Mouse (Mus musculus) 416B (cell line): ENCODE measurements at regions not wholly inside any gene's neighbourhood (a gene's known extent, or its start where the extent isn't known, plus 50 kb on each side); places are given as distances from the start of the nearest gene placed in this dataset.

Experiments
- DNase-seq: peaks from one replicate; pipeline ENCODE4 v3.0.0; 2011; ENCODE audit warnings: low read depth

- DNase-seq, result no peak
These were observed 404.0 kb upstream of the Defb41 start for GRCm38 (mm10) chr1:18668901-18669300.

- no peak for DNase-seq
These were observed 403.3 kb upstream of the Defb41 start for GRCm38 (mm10) chr1:18668265-18668664.

DNA sequence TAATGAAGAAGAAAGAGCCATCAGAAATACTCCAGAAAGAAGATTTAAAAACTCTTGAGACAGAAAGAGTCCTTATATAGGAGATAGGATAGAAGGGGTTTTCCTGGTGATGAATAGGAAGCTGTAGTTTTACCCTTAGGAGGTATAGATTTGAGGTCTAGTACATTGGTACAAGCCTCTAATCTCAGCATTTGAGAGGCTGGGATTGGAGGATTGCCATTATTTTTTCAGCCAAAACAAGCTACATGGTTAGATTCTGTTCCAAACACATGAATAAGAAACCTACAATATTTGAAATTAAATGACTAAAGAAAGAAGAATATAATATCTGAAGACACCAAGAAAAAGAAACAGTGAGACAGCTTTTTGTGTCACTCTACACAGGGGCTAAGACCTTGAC is 375.9 kb upstream of the Defb41 start:
- no peak for DNase-seq

DNA sequence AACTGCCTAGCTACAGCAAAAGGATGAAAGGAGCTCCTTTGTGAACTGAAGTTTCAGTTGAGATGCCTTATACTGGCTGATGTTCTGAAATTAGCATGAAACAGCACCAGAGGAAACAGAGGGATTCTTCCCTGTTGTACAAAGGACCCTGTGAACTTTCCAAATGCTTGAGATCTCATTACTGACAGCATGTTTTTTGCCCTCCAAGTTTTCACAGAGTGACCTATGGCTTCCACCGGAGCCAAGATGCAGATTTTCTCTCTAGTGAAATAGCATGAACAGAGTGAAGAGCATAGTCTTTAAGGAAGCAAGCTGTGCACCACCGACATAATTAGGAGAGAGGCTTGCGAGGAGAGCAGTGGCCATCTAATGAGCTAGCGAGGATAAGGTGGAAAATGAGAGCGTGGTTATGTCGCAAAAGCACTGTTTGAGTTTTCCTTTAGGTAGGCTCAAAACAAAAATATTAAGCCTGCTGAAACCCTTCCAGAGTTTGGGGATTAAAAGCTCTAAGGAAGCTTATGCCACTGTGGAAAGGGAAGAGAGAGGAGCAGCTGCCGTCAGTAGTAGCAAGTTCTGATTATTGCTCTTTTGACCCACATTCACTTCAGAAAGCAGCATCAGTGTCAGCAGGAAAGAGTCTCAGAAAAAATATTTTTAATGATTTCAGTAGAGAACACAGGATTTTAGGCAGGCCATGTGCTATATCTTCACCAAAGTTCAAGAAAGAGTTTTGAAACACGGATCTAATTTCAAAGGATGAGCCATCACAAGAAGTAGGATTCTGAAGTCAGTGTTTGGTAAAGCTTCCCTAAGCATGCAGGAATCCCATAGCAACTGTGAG is 374.7 kb upstream of the Defb41 start:
- DNase-seq, result no peak

DNA sequence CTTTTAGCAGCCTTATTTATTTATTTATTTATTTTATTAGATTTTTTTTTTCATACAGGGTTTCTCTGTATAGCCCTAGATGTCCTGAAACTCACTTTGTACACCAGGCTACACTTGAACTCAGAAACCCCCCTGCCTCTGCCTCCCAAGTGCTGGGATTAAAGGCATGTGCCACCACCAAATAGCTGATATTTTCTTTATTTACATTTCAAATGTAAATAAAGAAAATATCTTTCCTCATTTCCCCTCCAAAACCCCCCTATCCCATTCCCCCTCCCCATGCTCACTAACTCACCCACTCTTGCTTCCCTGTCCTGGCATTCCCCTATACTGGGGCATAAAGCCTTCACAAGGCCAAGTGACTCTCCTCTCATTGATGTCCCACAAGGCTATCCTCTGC is 372.4 kb upstream of the Defb41 start:
- DNase-seq, result no peak

GRCm38 (mm10) chr1:18610231-18610630 is 345.3 kb upstream of the Defb41 start:
- no peak for DNase-seq

DNA sequence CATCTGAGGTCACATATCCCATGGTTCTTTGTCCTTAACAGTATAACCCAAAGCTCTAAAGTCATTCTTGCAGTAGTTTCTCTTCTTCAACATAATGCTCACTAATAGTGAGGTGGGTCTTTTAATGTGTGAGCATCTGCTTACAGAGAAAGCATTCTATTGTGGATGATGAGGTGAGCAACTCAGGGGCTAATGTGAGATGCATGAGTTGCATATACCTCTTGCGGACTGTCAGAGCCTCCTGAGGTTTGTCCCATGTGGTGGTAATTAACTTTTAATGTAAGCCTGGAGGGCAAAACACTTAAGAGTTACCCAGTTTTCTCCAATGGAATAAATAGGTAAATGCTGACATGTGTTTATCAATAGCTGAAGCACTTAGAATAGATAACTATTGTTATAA is 334.9 kb upstream of the Defb41 start:
- no peak for DNase-seq

DNA sequence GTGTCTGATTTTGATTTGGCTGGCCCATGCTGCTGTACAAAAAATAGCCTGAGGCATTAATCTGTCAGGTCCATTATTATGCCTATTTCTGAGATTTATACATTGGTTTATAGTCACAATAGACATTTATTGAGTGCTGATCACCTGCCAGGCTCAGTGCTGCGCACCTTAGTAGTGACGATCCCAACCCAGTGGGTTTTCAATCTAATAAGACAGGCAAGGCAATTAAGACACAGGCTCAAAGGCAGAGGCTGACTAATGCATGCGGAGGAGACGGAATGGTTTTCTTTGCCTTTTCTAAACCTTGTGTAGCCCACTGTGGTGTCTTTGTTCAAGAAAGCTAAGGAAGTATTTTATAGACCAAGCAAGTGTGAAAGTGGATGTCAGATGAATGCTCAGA is 334.0 kb upstream of the Defb41 start:
- DNase-seq, result no peak

DNA sequence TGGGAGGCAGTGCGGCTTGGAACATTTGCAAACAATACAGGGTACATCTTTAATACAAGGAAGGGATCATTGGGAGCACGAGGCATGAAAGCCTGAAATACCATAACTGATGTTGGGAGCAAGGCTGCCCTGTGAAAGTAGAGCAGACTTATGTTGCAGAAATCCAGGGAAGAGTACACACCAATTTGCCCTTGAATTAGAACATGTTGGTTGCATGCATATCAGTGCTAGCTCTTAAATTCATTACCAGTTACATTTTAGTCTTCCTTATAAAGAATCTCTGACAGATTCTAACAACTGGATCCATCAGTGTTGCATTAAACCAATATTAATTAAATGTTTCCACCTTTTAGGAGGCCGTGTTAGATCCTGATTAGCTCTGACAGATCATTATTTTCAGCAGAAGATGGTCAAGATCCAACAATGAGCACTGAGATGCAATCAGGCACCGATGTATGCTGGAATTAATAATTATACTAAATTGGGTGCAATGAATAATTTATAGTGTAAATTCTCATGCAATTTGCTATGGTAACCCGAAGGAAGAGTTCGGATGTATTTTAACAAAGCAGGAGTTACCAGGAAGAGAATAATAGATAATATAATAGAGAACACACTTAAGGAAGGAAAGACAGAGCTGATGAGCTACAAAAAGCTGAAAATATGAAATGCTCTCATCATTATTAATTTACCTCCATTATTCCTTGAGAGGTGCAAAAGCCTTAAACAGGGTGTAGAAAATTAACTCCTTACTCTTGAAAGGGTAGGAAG is 318.6 kb upstream of the Defb41 start:
- DNase-seq, result no peak

DNA sequence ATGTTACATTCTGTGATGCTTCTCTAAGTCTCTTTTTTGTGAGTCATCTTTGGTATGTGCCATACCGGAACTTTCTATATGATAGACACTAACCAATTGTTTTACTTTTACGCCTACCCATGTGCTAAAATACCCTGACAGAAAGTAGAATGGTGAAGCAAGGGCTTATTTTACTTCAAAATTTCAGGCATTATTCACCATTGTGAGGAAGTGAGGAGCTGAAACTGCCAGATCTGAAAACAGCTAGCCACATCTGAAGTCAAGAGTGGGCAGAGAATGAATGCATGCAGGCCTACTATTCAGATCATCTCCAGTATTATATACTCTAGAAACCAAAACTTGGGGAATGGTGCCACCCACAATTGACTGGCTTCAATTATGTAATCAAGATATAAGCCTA is 313.7 kb upstream of the Defb41 start:
- DNase-seq, result no peak

- DNase-seq, result no peak
These were observed 302.1 kb upstream of the Defb41 start for GRCm38 (mm10) chr1:18567086-18567485.

GRCm38 (mm10) chr1:18551211-18551610 is 286.3 kb upstream of the Defb41 start:
- no peak for DNase-seq

DNA sequence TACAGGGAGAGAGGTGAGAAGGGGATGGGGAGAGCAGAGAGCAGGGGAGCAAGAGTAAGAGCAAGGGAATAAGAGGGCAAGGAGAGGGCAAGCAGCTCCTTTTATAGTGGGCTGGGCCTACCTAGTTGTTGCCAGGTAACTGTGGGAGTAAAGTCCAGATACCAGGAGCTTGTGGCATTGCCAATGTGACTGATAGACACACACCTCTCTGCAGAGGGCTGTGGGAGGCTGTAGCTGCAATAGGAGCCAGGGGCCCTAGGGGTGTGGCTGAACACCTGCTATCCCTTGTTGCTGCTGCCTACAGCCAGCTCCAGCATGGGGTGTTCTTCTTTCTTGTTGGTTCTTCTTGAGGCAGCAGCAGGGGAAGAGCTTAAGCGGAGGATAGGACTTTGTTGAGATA is 266.8 kb upstream of the Defb41 start:
- no peak for DNase-seq

GRCm38 (mm10) chr1:18524485-18524884 is 259.5 kb upstream of the Defb41 start:
- no peak for DNase-seq

DNA sequence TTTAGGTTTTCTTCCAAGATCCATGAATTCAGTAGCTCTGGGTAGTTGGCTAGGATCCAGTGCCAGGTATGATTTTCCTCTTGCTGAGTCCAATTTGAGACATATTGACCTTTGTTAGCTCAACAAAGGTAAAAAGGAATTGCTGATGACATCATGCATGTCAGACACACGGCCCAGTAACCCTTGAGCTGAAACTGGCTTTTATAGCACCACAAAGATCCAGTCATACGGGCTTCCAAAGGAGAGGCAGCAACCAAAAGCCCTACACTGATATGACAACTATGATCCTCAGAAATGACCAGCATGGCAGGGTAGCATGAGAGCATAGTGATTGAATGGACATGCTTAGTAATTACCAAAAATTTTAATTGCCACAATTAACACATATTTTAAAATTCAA is 258.0 kb upstream of the Defb41 start:
- no peak for DNase-seq

GRCm38 (mm10) chr1:18512764-18513163 is 247.8 kb upstream of the Defb41 start:
- no peak for DNase-seq

GRCm38 (mm10) chr1:18498556-18498955 is 233.6 kb upstream of the Defb41 start:
- peak; percentile 11 for DNase-seq

DNA sequence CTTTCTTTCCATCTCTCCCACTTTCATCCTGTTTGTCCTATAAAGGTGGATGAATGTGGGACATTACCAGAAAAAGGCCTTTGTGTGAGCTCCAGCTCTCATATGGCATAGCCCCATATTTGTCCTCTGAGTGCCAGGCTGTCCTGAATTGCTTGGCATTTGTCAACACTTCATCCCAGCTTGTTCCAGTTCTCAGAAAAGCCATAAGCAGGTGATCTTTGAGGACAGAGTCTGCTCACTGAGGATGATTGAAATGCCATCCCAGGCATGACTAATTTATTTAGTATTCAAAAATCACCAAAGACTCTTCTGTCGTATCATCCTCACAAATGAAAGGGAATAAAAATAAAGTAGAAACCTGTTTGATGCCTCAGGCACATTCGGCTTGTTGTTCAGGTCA is 203.6 kb upstream of the Defb41 start:
- DNase-seq, result no peak

DNA sequence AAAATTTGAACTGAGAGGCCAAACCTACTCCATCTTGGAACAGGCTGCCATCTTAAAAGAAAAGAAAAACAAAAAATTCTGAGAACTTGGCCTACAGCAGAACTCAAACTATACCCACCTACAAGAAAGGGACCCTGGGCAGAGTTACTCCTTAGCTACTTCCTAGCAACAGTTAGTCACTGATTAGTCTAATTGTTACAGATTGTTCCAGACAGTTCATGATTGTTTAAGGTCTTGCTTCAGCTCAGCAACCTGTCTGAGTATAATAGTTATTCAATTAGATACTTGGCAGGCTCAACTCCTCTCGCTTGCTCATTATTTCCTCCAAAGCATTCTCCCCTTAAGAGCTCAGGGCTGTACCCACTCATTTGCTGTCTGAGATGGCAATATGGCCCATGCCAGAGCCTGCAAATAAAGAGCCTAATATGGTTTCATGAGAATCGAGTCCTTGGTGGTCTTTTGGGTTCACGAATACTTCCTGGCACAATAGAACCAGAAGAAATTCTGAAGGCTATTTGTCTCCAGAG is 200.4 kb upstream of the Defb41 start:
- DNase-seq, result no peak

DNA sequence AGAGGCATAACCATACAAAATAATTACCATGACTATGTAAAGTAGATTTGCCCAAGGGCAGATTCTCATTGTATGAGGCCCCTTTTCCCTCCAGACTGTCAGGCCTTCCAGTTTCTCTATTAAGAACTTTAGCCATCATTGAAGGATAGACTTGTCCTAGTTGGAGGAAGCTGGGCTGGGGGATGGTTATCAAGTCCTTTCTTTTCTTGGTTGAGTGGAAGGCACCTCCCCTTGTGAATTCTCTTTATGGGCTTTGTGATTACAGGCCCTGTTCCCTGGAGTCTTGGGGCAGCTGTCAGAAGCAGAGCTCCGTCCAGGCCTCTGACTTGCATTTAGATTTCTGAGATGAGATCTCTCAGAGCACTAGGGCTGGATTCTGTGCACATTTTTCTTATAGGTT is 198.3 kb upstream of the Defb41 start:
- no peak for DNase-seq

- no peak for DNase-seq
These were observed 151.4 kb upstream of the Defb41 start for GRCm38 (mm10) chr1:18416297-18416732.

DNA sequence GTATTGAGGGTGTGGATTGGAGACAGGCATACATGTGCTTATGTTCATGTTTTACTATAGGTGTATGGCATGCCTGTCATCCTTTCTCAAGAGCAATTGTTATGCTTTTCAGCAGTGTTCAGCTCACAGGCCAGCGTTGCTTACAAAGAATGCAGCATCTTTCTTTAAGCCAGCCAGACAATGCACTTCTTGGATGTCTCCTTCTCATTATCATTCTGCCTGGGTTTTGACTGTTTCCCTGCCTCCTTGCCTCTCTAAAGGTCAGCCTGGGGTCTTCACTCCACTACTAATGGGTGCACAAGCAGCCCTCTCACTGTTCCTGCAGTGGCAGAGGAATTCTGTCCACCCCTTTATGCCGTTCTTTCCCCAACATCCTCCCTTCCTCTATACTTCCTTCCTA is 150.9 kb upstream of the Defb41 start:
- no peak for DNase-seq

- peak; percentile 1 for DNase-seq
These were observed 147.8 kb upstream of the Defb41 start for GRCm38 (mm10) chr1:18412746-18413145.
